Mouse (Mus musculus): ENCODE results near the gene Gm47841.
A peak's percentile ranks its signal among the peaks of the same experiment; 100 is the strongest.

The Gm47841 gene

DNA sequence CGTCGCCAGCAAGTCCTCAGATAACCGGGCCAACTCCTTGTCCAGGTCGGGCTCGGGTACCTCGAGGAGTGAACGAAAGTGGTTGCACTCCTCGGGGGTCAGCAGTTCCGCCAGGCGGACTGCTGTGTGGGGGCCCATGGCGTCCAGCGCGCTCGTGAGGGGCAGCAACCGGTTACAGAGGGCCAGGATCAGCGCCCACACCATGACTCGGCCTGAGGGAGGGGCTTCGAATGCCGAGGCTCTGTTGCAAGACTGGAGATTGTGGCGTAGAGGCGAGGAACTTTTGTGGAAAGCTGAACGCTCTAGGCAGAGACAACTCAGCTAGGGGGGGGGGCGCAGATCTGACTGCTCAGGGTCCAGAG, at the start of gene Gm47841:
TSS of gene Gm47841 (minus strand) at position 204 of the 362 bp plus-strand sequence.
- DNase-seq = no peak

- DNase-seq = no peak
Measured at GRCm38 (mm10) chr15:101095392-101095791, 48.2 kb upstream of the Gm47841 start.

- no peak for DNase-seq
Measured at GRCm38 (mm10) chr15:101094979-101095378, 47.8 kb upstream of the Gm47841 start.

- DNase-seq = no peak
Measured at GRCm38 (mm10) chr15:101093988-101094387, 46.8 kb upstream of the Gm47841 start.

DNA sequence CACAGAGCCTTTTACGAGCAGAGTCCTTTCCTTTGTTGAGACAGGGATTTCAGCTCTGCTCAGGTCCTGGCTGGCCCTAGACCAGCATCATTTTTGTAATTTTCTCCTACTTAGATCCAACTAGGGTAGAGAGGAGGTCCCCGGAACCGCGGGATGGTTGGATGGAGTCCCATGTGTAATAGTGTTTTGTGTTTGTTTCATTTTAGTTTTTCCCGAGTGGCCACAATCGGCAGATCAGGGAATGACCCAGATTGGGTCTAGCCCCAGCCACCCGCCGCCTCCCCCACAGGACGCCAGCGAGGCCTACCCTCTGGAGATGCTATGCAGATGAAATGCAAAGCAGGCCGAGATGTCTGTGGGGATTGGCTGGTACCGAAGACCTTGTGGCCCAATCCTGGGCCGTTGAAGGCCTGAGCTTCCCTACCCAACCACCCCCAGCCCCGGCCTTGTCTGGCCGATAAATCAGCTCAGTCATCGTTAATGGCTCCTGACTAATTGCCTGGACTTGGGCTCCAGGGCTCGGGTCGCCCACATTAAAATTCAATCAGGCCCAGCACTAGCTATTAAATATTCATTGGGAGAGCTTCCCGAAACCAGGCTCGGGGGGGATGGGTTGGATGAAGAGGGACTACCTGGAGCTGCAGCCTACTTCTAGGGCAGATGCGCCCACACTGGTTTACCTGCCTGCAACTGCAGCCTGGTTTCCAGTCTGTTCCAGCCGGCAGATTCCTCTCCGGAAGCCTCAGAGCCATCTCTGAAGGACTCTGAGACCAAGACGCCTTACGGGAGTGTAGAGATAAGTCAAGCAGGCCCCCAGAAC, 45.8 kb upstream of the Gm47841 start:
- DNase-seq = peak; percentile 75 to 92

GRCm38 (mm10) chr15:101092121-101092828, 45.1 kb upstream of the Gm47841 start:
- peak in 1 of 2 experiments; percentile 58 for DNase-seq

- DNase-seq = no peak
Measured at GRCm38 (mm10) chr15:101091551-101091950, 44.4 kb upstream of the Gm47841 start.

DNA sequence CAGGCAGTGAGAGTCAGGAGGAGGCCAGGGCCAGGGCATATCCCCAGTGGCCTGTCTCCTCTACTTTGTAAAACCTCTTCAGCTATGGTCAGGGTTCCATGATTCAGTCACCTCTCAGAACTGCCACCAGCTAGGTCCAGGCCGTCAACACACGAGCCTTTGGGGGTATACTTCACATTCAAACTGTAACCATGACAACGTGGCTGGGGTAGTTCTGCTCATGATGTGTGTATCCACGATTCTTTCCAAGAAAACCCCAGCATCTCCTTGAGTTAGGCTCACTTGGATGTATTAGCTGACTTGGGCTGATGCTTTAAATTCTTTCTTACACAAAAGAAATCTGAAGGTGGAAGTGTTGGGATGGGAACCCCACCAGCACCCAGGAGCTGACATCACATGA, 41.1 kb upstream of the Gm47841 start:
- no peak for DNase-seq

- peak; percentile 76 to 88 for DNase-seq
Measured at GRCm38 (mm10) chr15:101086956-101087355, 39.8 kb upstream of the Gm47841 start.

DNA sequence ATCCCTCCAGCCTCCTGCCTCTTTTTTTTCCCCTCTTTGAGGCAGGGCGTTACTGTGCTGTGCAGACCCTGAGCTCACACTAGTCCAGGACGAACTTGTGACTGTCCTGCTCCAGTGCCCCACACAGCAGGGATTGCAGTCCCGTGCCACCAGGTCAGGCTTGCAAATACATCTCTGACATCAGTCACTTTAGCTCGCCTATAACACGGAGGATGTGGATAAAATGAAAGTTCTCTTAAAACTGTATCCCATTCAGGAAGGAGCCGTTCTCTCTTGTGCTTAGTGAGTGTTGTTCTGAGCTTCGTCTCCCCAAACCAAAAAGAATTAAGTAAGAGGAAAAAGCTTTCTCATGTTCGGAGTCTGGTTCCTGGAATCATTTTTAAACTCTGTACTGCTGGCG, 39.3 kb upstream of the Gm47841 start:
- no peak for DNase-seq

GRCm38 (mm10) chr15:101084499-101084898, 37.3 kb upstream of the Gm47841 start:
- no peak for DNase-seq

DNA sequence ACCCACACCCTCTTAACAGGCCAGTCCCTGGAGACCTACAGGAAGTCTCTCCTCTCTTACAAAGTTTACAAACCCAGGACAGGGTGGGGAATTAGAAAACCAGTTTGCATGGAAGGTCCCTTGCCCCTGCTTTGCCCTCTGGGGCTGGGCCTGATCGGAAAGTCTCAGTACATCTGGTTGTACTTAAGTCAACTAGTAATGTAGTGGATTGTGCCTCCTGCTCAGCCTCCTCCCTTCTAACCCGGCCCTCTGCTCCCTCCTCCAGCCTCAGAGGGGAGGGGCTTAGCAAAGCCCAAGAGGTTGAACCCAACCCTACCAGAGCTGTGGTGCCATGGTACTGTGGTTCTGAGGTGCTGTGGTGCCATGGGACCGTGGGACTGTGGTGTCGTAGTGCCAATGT, 35.0 kb upstream of the Gm47841 start:
- DNase-seq = peak in 1 of 2 experiments; percentile 63

DNA sequence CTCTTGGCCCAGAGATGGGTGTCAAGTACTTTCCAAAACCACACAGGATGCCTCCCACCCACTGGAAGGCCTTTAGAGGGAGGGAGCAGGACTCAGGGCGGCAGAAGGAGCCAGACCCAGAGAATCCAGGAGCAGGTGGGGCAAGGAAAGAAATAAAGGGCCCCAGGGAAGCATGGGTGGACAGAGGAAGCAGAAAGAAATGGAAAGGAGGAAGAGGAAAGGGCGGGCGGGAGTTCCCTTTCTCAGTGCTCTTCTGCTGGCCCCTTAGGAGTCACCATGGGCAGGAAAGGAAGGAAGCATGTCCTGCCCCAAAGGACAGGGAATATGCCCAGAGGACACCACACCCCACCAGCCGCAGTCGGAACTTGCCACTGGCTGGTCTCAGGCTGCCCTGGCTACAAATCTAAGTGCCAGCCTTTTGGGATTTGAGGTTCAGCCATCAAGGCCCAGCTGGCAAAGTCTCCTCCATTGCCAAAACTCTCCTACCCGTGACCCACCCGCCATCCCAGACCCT, 33.9 kb upstream of the Gm47841 start:
- no peak for DNase-seq

GRCm38 (mm10) chr15:101080031-101080520, 32.9 kb upstream of the Gm47841 start:
- DNase-seq = no peak

GRCm38 (mm10) chr15:101078731-101079156, 31.5 kb upstream of the Gm47841 start:
- peak; percentile 93 to 98 for DNase-seq

DNA sequence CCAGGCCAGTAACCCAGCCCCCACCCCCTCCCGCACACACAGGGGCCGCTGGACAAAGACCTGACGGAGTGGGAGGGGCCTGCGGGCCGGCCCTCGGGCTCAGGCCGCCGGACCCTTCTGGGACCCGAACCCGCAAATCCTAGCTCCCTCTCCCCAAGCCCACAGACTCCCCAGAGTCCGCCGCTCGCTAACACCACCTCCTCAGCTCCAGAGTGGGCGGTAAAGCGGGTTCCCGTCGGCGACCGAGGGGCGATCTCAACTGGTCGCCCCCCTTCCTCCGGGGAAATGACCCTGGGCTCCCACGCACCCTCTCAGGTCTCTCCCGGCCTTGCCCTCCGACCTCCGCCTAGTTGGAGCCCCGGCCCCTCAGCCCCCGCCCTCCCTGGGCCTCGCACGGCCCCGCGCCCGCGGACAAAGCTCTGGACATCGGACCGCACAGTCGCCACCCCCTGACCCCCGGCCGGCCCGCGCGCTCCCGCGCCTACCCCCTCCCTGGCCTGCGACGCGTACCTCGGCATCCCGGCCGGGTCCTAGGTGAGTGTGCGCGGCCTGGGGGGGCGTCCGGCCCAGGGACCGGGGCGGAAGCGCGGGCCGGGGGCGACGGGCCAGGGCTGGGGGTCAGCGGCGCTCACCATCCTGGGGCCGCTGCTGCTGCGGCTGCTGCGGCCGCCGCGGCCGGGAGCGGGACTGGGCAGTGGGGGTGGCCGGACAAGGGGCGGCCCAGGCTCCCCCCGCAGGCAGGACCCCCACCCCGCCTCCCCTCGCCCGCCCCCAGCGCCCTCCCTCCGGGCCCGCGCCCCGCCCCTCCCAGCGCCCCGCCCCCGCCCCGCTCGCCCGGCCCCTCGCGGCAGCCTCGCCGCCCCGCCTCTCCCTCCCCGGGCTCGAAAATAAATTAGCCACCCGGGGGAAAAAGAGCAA, 30.9 kb upstream of the Gm47841 start, which contains the start of gene Fignl2:
TSS of gene Fignl2 (minus strand) at position 755 of the 918 bp plus-strand sequence.
- DNase-seq = peak; percentile 57 to 82

DNA sequence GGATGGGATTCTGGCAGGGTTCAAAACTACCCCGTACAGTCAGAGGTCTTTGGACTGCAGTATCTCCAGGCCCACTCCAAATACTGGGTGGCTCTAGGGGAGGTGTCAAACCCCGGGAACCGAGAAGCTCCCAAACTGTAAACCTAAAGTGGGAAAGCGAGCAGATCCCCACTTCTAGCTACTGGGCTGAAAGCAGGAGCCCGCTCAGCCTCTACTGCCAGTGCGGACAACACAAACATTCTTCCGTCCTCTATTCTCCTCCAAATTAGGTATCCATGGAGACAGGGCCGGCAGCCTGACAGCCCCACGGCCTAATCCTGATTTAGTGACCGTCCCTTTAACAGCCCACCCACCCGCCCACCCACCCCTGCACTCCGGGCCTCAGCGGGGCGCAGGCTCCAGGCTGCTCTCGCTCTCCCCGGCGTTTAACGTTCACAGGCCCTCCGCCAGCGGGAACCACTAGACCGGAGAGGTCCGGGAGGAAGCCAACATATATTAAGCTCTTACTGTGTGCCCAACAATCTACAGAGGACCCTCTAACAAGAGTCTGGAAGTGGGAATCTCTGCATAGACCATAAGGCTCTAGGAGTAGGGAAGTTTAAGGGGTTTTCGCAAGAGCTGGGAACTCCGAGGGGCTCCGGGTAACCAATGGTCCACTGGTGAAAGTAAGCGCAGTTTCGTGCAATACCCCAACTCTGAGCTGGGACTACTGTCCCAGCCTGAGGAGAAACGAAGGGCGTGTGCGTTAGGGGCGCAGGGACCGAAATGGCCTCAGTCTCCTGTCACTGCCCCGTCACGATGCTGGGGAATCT, 30.0 kb upstream of the Gm47841 start:
- peak; percentile 46 to 62 for DNase-seq

GRCm38 (mm10) chr15:101076071-101077000, 29.1 kb upstream of the Gm47841 start:
- DNase-seq = peak; percentile 54 to 74

DNA sequence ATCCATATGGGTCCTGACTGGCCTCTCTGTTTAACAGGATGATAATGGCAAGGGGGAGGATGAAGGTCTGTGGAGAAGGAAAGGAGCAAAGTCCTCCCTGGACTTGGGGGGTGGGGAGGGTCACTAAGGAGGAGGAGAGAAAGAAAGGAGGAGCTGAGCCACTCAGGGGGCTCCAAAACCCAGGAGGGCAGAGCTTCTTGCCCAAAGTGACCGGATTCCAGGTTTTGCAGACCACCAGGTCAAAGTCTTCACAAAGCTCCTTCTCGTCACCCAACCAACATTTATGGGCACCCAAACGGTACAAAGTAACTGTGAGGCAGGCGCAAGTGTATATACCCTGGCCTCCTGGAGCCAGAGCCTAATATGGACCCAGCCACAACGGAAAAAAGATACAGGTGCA, 28.5 kb upstream of the Gm47841 start:
- peak; percentile 44 to 72 for DNase-seq

DNA sequence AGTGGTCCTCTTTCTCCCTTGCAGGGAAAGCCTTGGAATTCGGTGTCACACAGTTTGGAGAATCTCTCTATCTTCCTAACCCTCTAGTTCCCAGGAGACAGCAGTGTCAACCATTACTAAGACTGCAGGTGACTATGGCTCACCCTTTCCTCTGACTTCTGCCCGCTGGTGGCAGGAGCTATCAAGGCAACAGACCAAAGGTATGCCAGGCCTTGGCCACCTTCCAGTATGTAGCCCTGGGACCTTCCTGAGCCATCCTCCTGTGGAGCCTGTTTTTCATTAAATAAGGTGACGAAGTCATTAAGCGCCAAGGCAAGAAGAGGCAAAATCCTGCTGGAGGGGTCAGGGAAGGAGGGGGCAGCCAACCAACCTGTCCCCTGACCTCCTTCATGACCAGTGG, 28.0 kb upstream of the Gm47841 start:
- DNase-seq = peak; percentile 86 to 90
